Mouse (Mus musculus): ENCODE measurements around the gene Tmem151b.

DNA sequence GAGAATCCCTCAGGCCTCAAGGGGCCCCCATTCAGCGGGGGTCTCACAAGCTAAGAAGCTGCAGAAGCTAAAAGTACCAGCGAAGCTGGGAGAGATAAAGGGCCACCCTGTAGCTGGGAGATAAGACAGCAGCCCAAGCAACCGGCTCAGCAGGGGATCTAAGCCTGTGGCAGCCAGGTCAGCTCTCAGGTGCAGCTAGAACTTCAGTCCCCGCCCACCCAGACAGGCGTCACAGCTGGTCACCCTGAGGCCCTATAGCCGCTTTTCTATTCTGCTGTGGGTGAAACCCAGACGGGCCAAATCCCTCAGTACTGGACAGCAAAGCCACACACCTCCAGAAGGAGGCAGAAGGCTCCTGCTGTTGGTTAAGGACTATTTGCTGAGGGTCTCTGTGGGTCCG, 44.0 kb upstream of the Tmem151b start:
- TF ChIP-seq CTCF (IDR thresholded peaks at IDR 0.05; ENCODE audit: low read depth, low read length) = peak; percentile 66
- peak; percentile 80; the same call in 1 of the 2 replicates for TF ChIP-seq POLR2A (IDR thresholded peaks at IDR 0.05; ENCODE audit: extremely low read depth, insufficient read depth, low read length)

Measured in liver, adult 2 months (tissue).